Mouse (Mus musculus) kidney, adult 2 months (tissue): ENCODE measurements around the gene Creb5.

Source experiments
- CTCF ChIP-seq: fragments of 200-500 bp; conservative IDR thresholded peaks from 2 replicates; pipeline ENCODE4 v1.5.1; 2011; ENCODE audit warnings: low read depth, mild to moderate bottlenecking, control low read depth, low read length, moderate library complexity, mixed read lengths; ENCODE audit not compliant: insufficient read depth, insufficient read length
- POLR2A ChIP-seq: fragments of 200-500 bp; IDR thresholded peaks from one replicate; pipeline ENCODE4 v1.6.1; 2011; ENCODE audit warnings: low read depth, low read length, control low read depth

GRCm38 (mm10) chr6:53456111-53456510, 169.0 kb downstream of the Creb5 start:
- no peak for TF ChIP-seq CTCF
- no peak for TF ChIP-seq POLR2A
